In the genomic region with DNA sequence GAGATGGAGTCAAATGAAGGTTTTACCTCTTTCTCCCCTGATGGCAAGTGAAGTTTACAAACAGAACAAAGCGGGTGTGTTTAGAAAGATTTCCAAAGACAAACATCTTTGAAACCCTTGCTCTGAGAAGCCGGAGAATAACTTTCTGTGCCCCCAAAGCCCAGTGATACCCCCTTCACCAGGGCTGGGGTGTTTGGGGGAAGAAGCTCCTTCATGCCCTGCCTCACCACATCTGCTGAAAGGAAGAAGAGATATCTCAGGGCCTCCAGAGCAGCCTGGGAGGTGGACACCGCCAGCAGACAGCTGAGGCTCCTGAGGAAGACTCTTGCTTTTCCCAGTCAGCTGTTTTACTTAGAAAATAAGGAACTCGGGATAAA, we compare ENCODE assay signal across 9 mouse cellular contexts. TPM values are rescaled to one million over a fixed set of nuclear protein-coding genes. Genes with fewer than 3 reads are reported as not detected.
A peak's percentile ranks its signal among the peaks of the same experiment; 100 is the strongest.
DNase-seq lines count a peak whose midpoint lies in the region; ATAC-seq and TF ChIP-seq lines count a peak whose summit lies in the region.
"Had no signal": no experiment of that assay in that cellular context is flagged by ENCODE, and none has a peak within 500 bp of the region (broad histone marks: within the 10 kb centered on the region; RNA-seq: fewer than 3 reads in every experiment).

No protein-coding gene starts in this region.

- H3K36me3 ChIP-seq in hindbrain, embryonic 12.5 days, result no peaks in the 10 kb centered on the region
- H3K36me3 ChIP-seq in hindbrain, embryonic 10.5 days, result no peaks in the 10 kb centered on the region
- no peaks in the 10 kb centered on the region for H3K36me3 ChIP-seq in heart, embryonic 15.5 days
- H3K36me3 ChIP-seq in midbrain, embryonic 14.5 days (ENCODE audit: control insufficient read depth, insufficient read depth, low read length), result no peaks in the 10 kb centered on the region

- H3K4me2 ChIP-seq in hindbrain, embryonic 12.5 days (replicated peaks), result peak overlapping the region; percentile 88
- H3K4me2 ChIP-seq in heart, embryonic 15.5 days, result peak overlapping the region; percentile 95
- peak overlapping the region; percentile 75 for H3K4me2 ChIP-seq in midbrain, embryonic 14.5 days (ENCODE audit: low read length)

- H3K27ac ChIP-seq in hindbrain, embryonic 12.5 days, result no peak overlapping the region
- H3K27ac ChIP-seq in hindbrain, embryonic 10.5 days, result no peak overlapping the region
- H3K27ac ChIP-seq in heart, embryonic 15.5 days, result no peak overlapping the region
- H3K27ac ChIP-seq in midbrain, embryonic 14.5 days (replicated peaks; ENCODE audit: low read depth, low read length), result no peak overlapping the region
- no peak overlapping the region for H3K27ac ChIP-seq in cerebellum, adult 2 months (ENCODE audit: insufficient read depth, low read length)

- no peak overlapping the region for H3K9ac ChIP-seq in hindbrain, embryonic 12.5 days
- H3K9ac ChIP-seq in heart, embryonic 15.5 days, result no peak overlapping the region
- H3K9ac ChIP-seq in midbrain, embryonic 14.5 days (replicated peaks; ENCODE audit: low read length), result no peak overlapping the region; the same call in 1 of the 2 replicates

- no peak for TF ChIP-seq POLR2A in cerebellum, adult 2 months (IDR thresholded peaks at IDR 0.05; ENCODE audit: borderline replicate concordance, insufficient read depth, low read length)

- no peak overlapping the region for H3K4me3 ChIP-seq in hindbrain, embryonic 12.5 days
- H3K4me3 ChIP-seq in hindbrain, embryonic 10.5 days, result no peak overlapping the region
- no peak overlapping the region for H3K4me3 ChIP-seq in heart, embryonic 15.5 days
- H3K4me3 ChIP-seq in midbrain, embryonic 14.5 days (replicated peaks; ENCODE audit: low read depth, low read length), result peak overlapping the region; percentile 81
- no peak overlapping the region for H3K4me3 ChIP-seq in cerebellum, adult 2 months (replicated peaks; ENCODE audit: insufficient read depth, low read depth, low read length)

- WGBS in hindbrain, embryonic 12.5 days, result 86% methylated on average over 4 of the region's 4 CpGs
- WGBS in hindbrain, embryonic 10.5 days, result 87% methylated on average over 4 of the region's 4 CpGs
- 65% methylated on average over 4 of the region's 4 CpGs for WGBS in heart, embryonic 15.5 days
- WGBS in midbrain, embryonic 14.5 days, result 85% methylated on average over 4 of the region's 4 CpGs
- 94% methylated on average over 4 of the region's 4 CpGs for WGBS in cerebellum, adult 2 months

- no peak for ATAC-seq in hindbrain, embryonic 12.5 days (ENCODE audit: low FRiP score)
- no peak for ATAC-seq in heart, embryonic 15.5 days (replicated peaks; ENCODE audit: insufficient number of reproducible peaks, insufficient read depth, low FRiP score, low read depth)
- no peak for ATAC-seq in midbrain, embryonic 14.5 days (ENCODE audit: low FRiP score, low TSS enrichment)
- no peak for ATAC-seq in megakaryocyte progenitor cell, adult 5-6 weeks (replicated peaks; ENCODE audit: poor library complexity)

- no peak for TF ChIP-seq CTCF in cerebellum, adult 2 months (IDR thresholded peaks at IDR 0.05; ENCODE audit: borderline replicate concordance, insufficient read depth, low read depth, low read length)

- peaks cover 15% of the 10 kb centered on the region; the same call in 1 of the 2 replicates for H3K4me1 ChIP-seq in hindbrain, embryonic 12.5 days
- peaks cover 17% of the 10 kb centered on the region for H3K4me1 ChIP-seq in hindbrain, embryonic 10.5 days (replicated peaks)
- peaks cover 34% of the 10 kb centered on the region for H3K4me1 ChIP-seq in heart, embryonic 15.5 days (replicated peaks)
- H3K4me1 ChIP-seq in midbrain, embryonic 14.5 days (ENCODE audit: control insufficient read depth, insufficient read depth, low read length), result peaks cover 18% of the 10 kb centered on the region
- H3K4me1 ChIP-seq in cerebellum, adult 2 months (ENCODE audit: control insufficient read depth, insufficient read depth, low read length), result peaks cover 12% of the 10 kb centered on the region

- no peaks in the 10 kb centered on the region for H3K9me3 ChIP-seq in hindbrain, embryonic 12.5 days (replicated peaks)
- no peaks in the 10 kb centered on the region for H3K9me3 ChIP-seq in hindbrain, embryonic 10.5 days
- H3K9me3 ChIP-seq in heart, embryonic 15.5 days (replicated peaks), result no peaks in the 10 kb centered on the region
- no peaks in the 10 kb centered on the region for H3K9me3 ChIP-seq in midbrain, embryonic 14.5 days (ENCODE audit: control insufficient read depth, low read length)

- DNase-seq in hindbrain, embryonic 10.5 days (ENCODE audit: low spot score), result no peak
- peak; percentile 32 for DNase-seq in T-cell, adult 2 months (ENCODE audit: low spot score)
- no peak for DNase-seq in midbrain, embryonic 14.5 days
- no peak for DNase-seq in cerebellum, adult 2 months
- no peak for DNase-seq in yolk sac, embryonic 10.5 days (ENCODE audit: low spot score)
- DNase-seq: cerebellum, adult 11-12 months had no signal

- H3K27me3 ChIP-seq in hindbrain, embryonic 12.5 days, result no peaks in the 10 kb centered on the region
- H3K27me3 ChIP-seq in hindbrain, embryonic 10.5 days (ENCODE audit: insufficient read depth, poor library complexity, severe bottlenecking), result peaks cover 26% of the 10 kb centered on the region
- no peaks in the 10 kb centered on the region for H3K27me3 ChIP-seq in heart, embryonic 15.5 days
- H3K27me3 ChIP-seq in midbrain, embryonic 14.5 days (ENCODE audit: control insufficient read depth, insufficient read depth, low read length), result no peaks in the 10 kb centered on the region
- no peaks in the 10 kb centered on the region for H3K27me3 ChIP-seq in cerebellum, adult 2 months (ENCODE audit: control insufficient read depth, insufficient read depth, low read length)

RNA-seq across cellular contexts. Expression of a gene that starts 1.9 kb away (rescaled TPM):
- 20.9 and 23.4 TPM in 2 replicates for polyA plus RNA-seq in hindbrain, embryonic 12.5 days (2016; fragmentation: Nextera tagmentation; extraction: Ambion mirVana)
- polyA plus RNA-seq in hindbrain, embryonic 10.5 days (2016; fragmentation: Nextera tagmentation; extraction: Ambion mirVana), result 11.0 and 11.9 TPM in 2 replicates
- polyA plus RNA-seq in heart, embryonic 15.5 days (2015; fragmentation: Nextera tagmentation; extraction: Ambion mirVana), result 7.5 and 9.7 TPM in 2 replicates
- 37.0 and 39.1 TPM in 2 replicates for polyA plus RNA-seq in midbrain, embryonic 14.5 days (2014; fragmentation: Nextera tagmentation; extraction: Ambion mirVana)
- 106 and 110 TPM in 2 replicates for total RNA-seq in megakaryocyte progenitor cell, adult 5-6 weeks (2015)
- total RNA-seq in megakaryocyte progenitor cell, adult 5-6 weeks (2017), result 69.3 and 69.8 TPM in 2 replicates
- polyA plus RNA-seq in cerebellum, adult 2 months (2012; rRNA removed), result 18.6 and 19.4 TPM in 2 replicates
